Mouse (Mus musculus): ENCODE measurements around the gene Cwh43.
A peak's percentile ranks its signal among the peaks of the same experiment; 100 is the strongest.

- TF ChIP-seq CTCF (IDR thresholded peaks at IDR 0.05) (no peak), POLR2A (IDR thresholded peaks at IDR 0.05; ENCODE audit: insufficient read depth, low read depth, low read length) (no peak), EP300 (IDR thresholded peaks at IDR 0.05; ENCODE audit: insufficient read depth, low read depth, low read length) (0 out of 2 replicates have a peak, but pooled peaks have one; percentile 38)
These were observed 4.5 kb upstream of the Cwh43 start for GRCm38 (mm10) chr5:73401341-73401740.
